Mouse (Mus musculus) adrenal gland, postnatal 14 days (tissue): ENCODE measurements around the gene Slc10a3. TPM values are rescaled to one million over a fixed set of nuclear protein-coding genes. Genes with fewer than 3 reads are reported as not detected.
"Not testable (repeated sequence)": the region's sequence is repeated elsewhere in the genome, so short reads cannot be mapped to it uniquely, and the experiment has no call there.

Experiments
- DNase-seq: peaks from one replicate; pipeline ENCODE4 v3.0.0; 2021; ENCODE audit warnings: mixed read lengths
- long read RNA-seq, 2 experiments: library from polyadenylated mRNA; stranded (forward); transcript quantifications; one replicate each; pipeline ENCODE4 v2.0.0; 2021
- total RNA-seq: library from RNA; stranded (reverse); gene quantifications from 2 replicates; pipeline ENCODE4 v1.2.3, GENCODE M21; 2021

Slc10a3 gene
- 18.9 and 21.5 TPM in 2 replicates for total RNA-seq
- long read RNA-seq, experiment 1, transcript Slc10a3-201 (3 exons, 2,023 nt), result major isoform, 21 of 26 reads
- long read RNA-seq, experiment 1, partial matches to known transcripts, result 0 of 26 reads
- long read RNA-seq, experiment 1, other reads (novel, unspliced or antisense), result 3 of 26 reads
- long read RNA-seq, experiment 2, transcript Slc10a3-202 (2 exons, 1,910 nt), result minor isoform, 9 of 22 reads
- long read RNA-seq, experiment 2, transcript Slc10a3-201 (3 exons, 2,023 nt), result major isoform, 11 of 22 reads
- long read RNA-seq, experiment 2, partial matches to known transcripts, result 0 of 22 reads
- long read RNA-seq, experiment 2, other reads (novel, unspliced or antisense), result 2 of 22 reads

DNA sequence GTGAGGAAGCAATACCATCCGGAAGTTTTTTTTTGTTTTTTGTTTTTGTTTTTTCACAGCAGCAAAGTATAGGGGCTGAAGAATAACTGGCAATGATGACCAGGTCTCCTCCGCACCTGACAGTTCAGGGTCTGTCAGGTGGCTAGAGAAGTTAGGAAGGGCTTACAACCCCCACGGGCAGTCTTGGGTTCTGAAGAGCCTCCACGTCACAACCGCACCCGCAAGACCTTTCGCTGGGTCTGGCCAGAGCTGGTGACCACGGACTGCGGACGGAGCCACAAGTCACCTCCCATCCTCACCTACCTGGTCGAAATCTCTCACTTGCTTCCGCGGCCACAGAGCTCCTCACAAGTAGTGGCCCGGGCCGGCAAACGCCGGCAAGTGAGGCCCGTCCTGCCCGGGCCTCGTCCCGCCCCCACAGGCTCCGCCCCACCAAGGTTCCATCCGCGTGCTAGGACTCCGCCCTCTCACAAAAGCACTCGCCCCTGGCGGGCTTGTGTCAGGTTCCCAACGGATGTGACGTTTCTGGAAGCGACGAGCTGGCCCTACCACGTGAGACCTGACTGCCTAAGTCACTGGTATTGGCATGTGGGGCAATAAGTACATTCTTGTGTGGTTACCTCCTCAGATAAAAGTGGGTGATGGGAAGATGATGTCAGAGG is at the start of gene Slc10a3, which contains the start of gene Ubl4a:
Slc10a3 (minus strand) TSS at position 462 of the 662 bp plus-strand sequence.
Ubl4a (minus strand) TSS at position 331 of the 662 bp plus-strand sequence.
- DNase-seq, result peak; percentile 94

DNA sequence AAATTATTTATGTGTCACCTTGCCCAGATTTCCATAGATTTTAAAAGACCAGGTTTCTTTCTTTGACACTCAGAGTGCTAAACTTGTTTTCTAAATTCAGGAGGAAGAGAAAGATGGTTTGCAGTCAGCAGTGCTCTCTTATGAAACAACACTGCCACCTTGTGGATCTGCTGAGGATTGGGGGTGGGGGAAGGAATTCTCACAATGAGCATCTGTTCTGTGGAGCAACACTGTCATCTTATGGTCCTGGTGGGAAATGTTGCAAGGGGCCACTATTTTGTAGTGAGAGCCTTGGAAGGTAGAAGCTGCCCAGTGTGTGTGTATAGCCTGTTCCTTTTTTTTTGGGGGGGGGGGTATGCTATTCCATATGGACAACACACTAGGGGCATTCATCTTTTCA is 40.2 kb upstream of the Slc10a3 start:
- DNase-seq, result peak; percentile 75

DNA sequence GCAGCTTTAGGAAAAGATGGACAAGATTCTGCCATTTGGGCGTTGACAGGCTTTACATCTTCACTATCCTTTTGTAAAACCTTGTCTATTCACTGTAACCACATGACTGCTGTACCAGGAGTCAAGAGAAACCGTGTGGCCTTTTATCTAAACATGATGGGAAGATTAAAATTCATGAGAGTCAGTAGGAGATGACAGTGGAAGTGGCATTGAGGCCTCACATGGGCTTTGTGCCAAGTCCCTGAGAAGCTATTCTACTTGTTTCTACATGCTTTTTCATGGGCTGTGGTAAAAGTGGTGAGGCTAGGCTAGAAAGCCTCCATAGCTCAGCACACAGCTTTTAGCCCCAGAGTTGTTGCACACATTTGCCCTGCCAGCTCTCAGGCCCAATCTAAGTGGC is 35.2 kb upstream of the Slc10a3 start:
- DNase-seq, result no peak

DNA sequence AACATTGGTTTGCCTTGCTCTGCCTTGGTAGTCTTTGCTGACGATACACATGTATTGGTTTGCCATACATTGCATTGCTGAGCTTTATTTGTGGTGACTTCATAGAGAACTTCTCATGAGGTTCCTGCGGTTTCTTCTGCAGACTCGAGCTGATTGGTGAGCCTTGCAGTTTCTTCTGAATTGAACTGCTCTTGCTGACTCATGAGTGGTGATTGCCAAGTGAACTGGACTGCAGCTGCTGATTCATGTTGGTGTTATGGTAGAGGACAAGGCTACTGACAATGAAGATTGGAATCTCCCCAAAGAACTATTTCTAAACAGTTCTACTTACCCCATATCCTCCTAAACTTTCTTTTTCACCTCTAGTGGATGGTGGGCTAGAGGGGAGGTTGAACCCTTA is 27.0 kb upstream of the Slc10a3 start:
- no peak for DNase-seq

DNA sequence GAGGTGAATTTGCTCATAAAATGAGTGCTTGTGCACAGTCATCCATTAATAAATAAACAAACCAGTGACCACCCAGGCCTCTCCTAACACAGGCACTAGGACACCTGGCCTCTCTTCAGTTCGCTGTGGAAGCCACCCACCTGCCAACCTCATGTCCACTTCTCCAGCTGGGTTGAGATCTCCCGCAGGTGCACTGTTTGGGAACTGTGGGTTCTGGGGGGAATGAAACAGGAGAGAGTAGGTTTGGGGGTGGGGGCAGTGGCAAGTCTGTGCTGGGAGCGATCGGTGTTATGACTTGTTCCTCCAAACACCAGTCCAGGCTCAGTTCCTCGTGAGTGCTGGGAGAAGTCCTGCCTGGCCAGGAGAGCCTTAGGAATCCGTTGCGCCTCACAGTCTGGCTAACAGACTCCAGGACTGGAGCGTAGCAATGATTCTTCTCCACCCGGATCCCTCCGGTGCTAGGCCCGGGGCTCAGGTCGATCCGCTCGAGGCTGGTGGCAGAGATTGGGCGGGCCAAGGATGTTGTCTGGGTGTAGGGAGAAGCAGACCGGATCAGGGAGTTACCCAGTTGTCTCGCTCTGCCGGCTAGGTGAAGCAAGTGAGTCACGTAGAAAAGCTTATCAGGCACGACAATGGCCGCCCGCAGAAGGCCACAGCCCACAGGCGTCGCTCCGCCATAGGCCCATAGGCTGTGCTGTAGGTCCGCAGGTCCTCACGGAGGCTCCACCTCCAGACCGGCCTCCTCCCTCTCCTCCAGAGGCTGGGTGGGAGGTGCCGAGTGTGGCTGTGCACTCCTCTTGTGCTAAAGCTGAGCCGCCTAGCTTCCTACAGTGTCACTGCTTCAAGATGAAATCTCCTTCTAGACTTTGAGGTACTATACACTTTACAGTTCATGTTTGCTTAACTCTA is 19.6 kb upstream of the Slc10a3 start, which contains the start of the genes Fam3a and Ikbkg:
Fam3a (minus strand) TSS at position 738 of the 909 bp plus-strand sequence.
Ikbkg (plus strand) TSS at position 756 of the 909 bp plus-strand sequence.
- peak; percentile 88 for DNase-seq

DNA sequence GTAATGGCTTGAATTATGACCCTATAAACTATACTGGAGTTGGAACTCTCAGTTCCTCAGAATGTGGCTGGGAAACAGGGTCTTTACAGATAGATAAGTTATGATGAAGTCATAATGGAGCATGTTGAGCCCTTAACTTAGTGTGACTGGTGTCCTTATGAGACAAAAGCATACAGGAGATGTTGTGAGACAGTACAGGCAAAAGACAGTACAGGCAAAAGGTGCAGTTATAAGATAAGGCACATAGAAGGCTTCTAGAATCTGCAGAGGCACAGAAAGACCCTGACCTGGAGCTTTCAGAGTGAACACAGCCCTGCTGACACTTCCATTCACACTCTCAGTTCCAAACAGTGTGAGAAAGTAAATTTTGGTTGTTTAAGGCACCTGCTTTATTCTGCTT is 15.0 kb upstream of the Slc10a3 start:
- no peak for DNase-seq

DNA sequence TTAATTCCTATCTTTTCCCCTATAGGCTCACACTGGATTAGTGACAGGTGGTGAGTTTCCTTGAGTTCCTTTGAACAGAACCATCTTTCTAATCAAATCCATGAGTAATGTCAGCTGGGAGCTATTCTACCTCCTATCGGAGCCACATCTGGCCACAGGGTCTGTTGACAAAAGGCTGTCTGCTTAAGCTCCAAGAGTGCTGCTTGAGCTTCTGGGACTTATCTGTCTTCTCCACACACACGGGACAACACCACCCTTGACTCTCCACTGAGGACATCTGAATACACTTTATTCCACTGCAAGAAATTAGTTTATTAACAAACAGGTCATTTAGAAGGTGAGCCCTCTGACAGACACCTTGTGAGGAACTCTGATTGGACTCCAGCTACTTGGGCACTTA is 11.3 kb upstream of the Slc10a3 start:
- DNase-seq, result no peak

DNA sequence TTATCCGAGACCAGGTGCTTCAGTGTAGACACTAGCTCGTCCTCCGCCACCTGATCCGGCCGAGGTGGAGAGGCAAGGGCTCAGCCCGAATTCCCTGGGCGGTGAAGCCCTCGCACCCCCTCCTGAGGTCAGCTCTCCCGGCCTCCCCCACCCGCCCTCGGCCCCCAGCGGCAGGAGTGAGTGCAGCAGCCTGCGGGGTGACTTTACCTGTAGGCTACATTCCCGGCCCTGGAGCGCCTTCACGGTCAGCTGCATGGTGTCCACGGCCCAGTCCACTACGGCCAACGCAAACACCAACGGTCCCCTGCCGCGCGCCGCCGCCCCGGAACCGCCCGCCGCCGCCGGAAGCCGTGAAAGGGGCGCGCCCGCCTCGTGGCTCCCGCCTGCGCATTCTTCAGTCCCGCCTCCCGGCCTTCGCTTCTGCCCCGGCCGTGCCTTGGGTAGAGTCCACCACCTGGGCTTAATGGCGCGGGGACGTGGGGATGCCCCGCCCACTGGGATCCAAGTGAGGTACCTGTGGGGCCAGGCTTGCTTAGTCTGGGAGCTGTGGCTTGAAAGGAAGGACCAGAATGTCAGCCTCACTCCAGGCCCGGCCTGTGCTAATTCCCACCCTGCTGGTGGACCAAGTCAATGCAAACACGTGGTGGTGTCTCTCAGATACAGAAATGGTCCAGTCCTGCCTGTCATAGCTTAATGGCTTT is 4.8 kb downstream of the Slc10a3 start:
- peak; percentile 85 for DNase-seq

DNA sequence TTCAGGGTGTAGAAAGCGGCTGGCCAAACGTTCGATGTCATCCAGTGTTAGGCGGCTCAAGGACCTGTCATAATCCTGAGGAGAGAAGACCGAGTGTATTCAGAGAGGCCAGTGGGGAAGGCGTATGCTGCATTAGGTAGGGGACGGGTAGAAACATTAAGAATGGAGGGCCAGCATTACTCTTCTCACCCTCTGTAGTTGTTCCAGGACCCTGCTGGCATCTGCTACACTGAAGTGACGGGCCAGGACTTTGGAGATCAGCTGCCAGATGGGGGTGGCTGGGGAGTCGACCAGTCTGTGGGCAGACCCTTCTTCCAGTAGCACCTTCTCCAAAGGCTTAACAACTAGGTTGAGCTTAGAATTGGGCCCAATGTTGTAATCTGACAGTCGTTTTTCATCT is 5.6 kb downstream of the Slc10a3 start:
- no peak for DNase-seq

DNA sequence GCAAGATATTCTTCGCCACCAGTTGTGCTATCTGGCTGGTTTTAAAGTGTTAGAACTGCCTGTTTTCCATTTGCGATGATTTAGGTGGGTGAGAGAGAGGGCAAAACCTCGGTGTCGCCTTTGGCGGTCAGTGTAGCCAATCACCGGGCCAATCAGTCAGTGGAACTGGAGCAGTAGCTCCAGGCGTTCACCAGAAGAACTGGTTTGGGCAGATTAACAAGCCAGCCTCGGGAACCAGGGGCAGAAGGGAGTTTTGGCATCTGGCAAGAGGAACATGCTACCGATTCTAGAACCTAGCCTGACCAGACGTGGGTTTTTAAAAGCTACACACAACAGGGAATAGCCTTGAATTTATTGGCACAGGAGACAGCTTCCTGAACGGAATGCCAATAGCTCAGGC is 14.0 kb downstream of the Slc10a3 start:
- DNase-seq, result no peak

DNA sequence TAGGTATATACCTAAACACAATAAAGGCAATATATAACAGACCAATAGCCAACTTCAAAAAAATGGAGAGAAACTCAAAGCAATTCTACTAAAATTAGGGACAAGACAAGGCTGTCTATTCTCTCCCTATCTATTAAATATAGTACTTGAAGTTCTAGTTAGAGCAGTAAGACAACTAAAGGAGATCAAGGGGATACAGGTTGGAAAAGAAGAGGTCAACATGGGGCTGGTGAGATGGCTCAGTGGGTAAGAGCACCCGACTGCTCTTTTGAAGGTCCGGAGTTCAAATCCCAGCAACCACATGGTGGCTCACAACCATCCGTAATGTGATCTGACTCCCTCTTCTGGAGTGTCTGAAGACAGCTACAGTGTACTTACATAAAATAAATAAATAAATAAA is 16.1 kb downstream of the Slc10a3 start:
- not testable (repeated sequence) for DNase-seq

DNA sequence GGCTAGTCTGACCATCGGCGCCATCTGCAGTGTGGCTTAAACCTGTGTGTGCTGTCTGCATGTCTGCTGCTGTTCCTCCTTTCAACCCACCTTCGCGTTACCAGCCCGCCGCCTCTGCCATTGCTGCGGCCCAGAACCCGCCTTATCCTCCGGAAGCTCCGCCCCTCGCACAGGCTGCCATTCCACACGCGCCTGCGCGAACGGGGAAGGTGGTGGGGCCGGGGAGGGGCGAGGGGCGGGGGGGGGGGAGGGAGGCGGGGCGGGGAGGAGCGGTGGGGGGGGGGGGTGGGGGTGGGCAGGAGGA is 19.7 kb downstream of the Slc10a3 start, which contains the start of gene Lage3:
Lage3 (minus strand) TSS at position 152 of the 304 bp plus-strand sequence.
- DNase-seq, result peak; percentile 90

DNA sequence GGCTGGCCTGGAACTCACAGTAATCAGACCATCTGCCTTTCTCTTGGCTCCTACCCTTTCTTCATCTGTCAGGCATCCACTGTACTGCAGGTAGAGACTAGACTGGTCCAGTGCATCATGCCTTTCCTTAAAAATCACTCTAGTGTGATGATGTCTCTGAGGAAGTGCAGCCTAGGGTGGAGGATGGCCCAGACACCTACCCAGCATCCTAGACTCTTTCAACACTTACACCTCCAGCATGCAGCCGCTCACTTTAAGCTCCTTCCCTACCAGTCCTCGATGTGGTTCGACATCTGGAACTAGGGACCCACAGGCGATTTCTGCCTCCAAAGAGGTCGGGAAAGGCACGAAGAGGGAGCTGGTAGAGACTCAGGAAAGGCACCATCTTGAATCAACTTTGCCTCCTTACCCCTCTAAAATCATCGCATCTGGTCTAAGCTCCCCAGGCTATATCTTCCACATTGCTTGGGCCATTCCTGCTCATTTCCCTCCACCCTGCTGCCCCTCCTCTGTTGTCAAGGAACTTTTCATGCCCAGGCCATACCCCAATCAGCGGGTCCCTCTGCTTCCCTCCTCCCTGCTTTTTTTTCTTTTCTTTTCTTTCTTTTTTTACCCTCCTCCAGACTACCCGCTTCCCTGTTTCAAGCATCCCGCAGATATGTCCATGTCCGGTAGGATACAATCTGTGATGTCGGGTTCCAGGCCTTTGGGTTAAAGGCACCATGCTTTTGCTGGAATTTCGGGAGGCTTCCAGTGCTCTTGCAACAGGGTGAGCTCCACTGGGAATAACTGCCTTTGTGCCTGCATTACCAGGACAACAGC is 20.3 kb downstream of the Slc10a3 start:
- DNase-seq, result no peak

DNA sequence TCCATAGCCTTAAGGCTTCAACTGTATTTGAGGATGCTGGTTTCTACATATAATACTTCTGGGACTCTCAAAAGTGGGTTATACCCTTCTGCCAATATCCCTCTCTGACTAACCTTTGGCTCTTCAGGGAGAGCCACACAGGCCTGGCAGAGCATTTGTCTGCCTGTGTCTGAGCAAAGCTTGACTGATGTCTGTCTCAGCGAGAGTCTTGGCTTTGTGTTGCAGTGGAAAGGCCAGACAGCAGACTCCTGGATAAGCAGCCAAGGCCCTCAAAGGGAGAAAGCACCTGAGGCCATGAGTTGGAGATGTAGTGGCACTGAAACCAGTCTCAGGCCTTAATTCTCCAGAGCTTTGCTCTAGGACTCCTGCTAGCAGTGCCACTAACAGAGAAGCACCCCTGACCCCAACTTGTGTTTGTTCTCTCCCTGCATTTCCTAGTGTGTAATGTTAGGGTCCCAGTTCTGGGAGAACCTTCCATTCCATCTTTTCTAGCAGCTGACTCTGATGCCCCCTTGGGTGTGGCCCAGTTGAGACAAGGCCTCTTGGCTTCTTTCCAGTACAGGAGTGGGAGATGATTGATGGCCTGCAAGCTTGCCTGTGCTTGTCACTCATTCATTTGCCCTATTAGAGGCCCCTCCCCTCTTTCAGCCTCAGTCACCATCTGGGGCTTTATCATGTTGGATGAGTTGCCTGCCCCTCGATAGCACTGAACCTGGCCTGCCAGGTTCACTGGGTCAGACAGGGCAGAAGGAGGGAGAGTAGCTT is 42.8 kb downstream of the Slc10a3 start:
- DNase-seq, result no peak

DNA sequence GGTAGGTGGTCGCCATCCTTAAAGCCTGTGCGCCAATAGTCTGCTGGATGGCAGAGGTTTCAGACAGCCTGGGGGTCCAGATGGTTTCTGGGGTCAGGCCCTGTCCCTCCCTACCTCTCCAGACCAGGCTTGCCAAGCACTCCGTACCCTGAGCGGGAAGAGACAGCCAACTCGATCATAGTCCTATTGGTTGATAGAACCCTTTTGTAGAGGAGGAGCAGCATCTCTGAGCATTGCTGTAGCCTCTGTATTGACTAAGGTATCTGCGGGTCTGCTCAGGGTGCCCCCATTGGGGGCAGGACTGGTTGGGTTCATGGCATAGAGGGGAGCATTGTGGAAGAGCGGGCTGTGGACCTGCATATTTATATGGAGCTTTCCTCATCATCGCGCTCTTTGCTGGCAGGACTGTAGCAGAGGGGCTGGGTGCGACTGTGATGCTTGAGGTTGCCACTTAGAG is 43.9 kb downstream of the Slc10a3 start:
- no peak for DNase-seq

DNA sequence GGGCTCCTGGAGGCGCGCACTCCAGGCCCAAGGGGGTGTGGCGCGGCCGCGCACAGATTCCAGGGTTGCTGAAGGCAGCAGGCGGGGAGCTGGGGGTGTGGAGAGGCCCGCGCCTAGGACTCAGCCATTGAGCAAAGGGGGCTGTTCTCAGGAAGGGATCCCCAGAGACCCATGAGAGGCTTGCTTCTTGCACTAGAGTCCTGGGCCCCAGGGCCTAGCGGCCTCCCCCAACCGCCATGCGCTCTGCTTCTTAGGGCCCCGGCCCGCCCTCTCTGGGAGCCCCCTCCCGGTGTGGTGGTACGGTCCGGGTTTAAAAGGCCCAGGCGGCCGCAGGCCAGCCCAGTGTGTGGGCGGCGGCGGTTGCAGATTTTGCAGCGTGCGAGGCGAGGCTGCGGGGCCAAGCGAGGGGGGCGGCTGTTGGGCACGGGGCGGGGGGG is 44.4 kb downstream of the Slc10a3 start, which contains the start of gene Plxna3:
Plxna3 (plus strand) TSS at position 342 of the 437 bp plus-strand sequence.
- DNase-seq, result peak; percentile 83
